Mouse (Mus musculus) limb, embryonic 14.5 days (tissue): Measurements from ENCODE around the gene Map3k4. TPM values are rescaled to one million over a fixed set of nuclear protein-coding genes. Genes with fewer than 3 reads are reported as not detected.
"Not testable (repeated sequence)": the region's sequence is repeated elsewhere in the genome, so short reads cannot be mapped to it uniquely, and the experiment has no call there.

Experiments
- ATAC-seq: fragments of 200-750 bp; cut with Nextera tagmentation; 2 replicates; pipeline ENCODE4 v1.8.0; 2017; ENCODE audit warnings: low read depth, moderate number of reproducible peaks, moderate TSS enrichment; ENCODE audit not compliant: low FRiP score
- DNase-seq: peaks from one replicate; pipeline ENCODE4 v3.0.0-alpha.2; 2015; ENCODE audit warnings: low spot score
- H3K27ac ChIP-seq: fragments of 300-500 bp; sonication (generic); replicated peaks from 2 replicates; pipeline ENCODE4 v1.5.1; 2014; ENCODE audit warnings: low read depth, mild to moderate bottlenecking, low read length, moderate library complexity, mixed read lengths
- H3K27me3 ChIP-seq: fragments of 300-500 bp; sonication (generic); 2 replicates; pipeline ENCODE4 v1.6.1; 2014; ENCODE audit warnings: low read length, mixed read lengths; ENCODE audit not compliant: control insufficient read depth, insufficient read depth
- H3K36me3 ChIP-seq: fragments of 300-500 bp; sonication (generic); 2 replicates; pipeline ENCODE4 v1.6.1; 2014; ENCODE audit warnings: mild to moderate bottlenecking, low read length, moderate library complexity, mixed read lengths; ENCODE audit not compliant: control insufficient read depth, insufficient read depth
- H3K4me1 ChIP-seq: fragments of 300-500 bp; sonication (generic); 2 replicates; pipeline ENCODE4 v1.6.1; 2014; ENCODE audit warnings: antibody characterized with exemption, low read length, mixed read lengths; ENCODE audit not compliant: control insufficient read depth, insufficient read depth
- H3K4me2 ChIP-seq: fragments of 300-500 bp; sonication (generic); replicated peaks from 2 replicates; pipeline ENCODE4 v1.6.1; 2014; ENCODE audit warnings: low read depth, mild to moderate bottlenecking, low read length, moderate library complexity; ENCODE audit not compliant: severe bottlenecking
- H3K4me3 ChIP-seq: fragments of 300-500 bp; sonication (generic); replicated peaks from 2 replicates; pipeline ENCODE4 v1.5.1; 2014; ENCODE audit warnings: low read length
- H3K9ac ChIP-seq: fragments of 300-500 bp; sonication (generic); 2 replicates; pipeline ENCODE4 v1.6.1; 2014; ENCODE audit warnings: mild to moderate bottlenecking, low read depth, low read length, moderate library complexity; ENCODE audit not compliant: severe bottlenecking
- H3K9me3 ChIP-seq: fragments of 300-500 bp; sonication (generic); 2 replicates; pipeline ENCODE4 v1.6.1; 2016; ENCODE audit warnings: low read length; ENCODE audit not compliant: control insufficient read depth
- POLR2A ChIP-seq: fragments of 200-500 bp; IDR thresholded peaks from 2 replicates; pipeline ENCODE4 v1.8.0; 2012; ENCODE audit warnings: inconsistent platforms, mild to moderate bottlenecking, moderate library complexity, borderline replicate concordance; ENCODE audit not compliant: insufficient read depth, insufficient read length; ENCODE audit errors: extremely low read depth
- WGBS: fragments of 180-500 bp; shearing (Covaris S2); extraction: QIAGEN DNeasy Blood & Tissue Kit; methylation state at CpG from one replicate; pipeline ENCODE4 v1.1.7; 2014; 5-methylcytosine and 5-hydroxymethylcytosine counted together
- polyA plus RNA-seq, 2 experiments: library from polyadenylated mRNA; depleted of rRNA in 1 of 2; stranded (reverse) in 1 of 2; unstranded in 1 of 2; fragments of >200 nt; fragmentation: Nextera tagmentation in 1 of 2; extraction: Ambion mirVana in 1 of 2; gene quantifications; 2 replicates each; pipeline versions ENCODE4 v1.2.1 to v1.2.3; 2012 to 2014

Map3k4 gene
- polyA plus RNA-seq, 2 experiments = 28.6 to 36.4 TPM

GRCm38 (mm10) chr17:12297292-12297691 lies 21.3 kb downstream of the Map3k4 start:
- DNase-seq (no peak), ATAC-seq (no peak)
- Histone ChIP-seq H3K36me3 (no peaks in the 10 kb centered on the region), H3K9me3 (no peaks in the 10 kb centered on the region), H3K27ac (no peak overlapping the region), H3K4me2 (no peak overlapping the region), H3K4me1 (peaks cover 40% of the 10 kb centered on the region), H3K4me3 (no peak overlapping the region), H3K9ac (no peak overlapping the region), H3K27me3 (no peaks in the 10 kb centered on the region)
- WGBS = 83% methylated on average over 7 of the region's 7 CpGs
- TF ChIP-seq POLR2A = no peak

- not testable (repeated sequence) for H3K4me3 ChIP-seq, H3K9ac ChIP-seq, H3K27me3 ChIP-seq, H3K36me3 ChIP-seq, ATAC-seq, H3K27ac ChIP-seq, H3K9me3 ChIP-seq, DNase-seq, H3K4me2 ChIP-seq
- 91% methylated on average over 5 of the region's 5 CpGs for whole genome bisulfite sequencing
- H3K4me1 ChIP-seq = peaks cover 40% of the 10 kb centered on the region
Measured at GRCm38 (mm10) chr17:12295926-12296325, 22.7 kb downstream of the Map3k4 start.

- no peak overlapping the region for H3K4me3 ChIP-seq
- H3K9ac ChIP-seq = no peak overlapping the region
- H3K4me2 ChIP-seq = no peak overlapping the region
- H3K36me3 ChIP-seq = no peaks in the 10 kb centered on the region
- H3K4me1 ChIP-seq = peaks cover 31% of the 10 kb centered on the region
- H3K27me3 ChIP-seq = no peaks in the 10 kb centered on the region
- ATAC-seq = no peak
- no peaks in the 10 kb centered on the region for H3K9me3 ChIP-seq
- TF ChIP-seq POLR2A = no peak
- no peak for DNase-seq
- WGBS = 67% methylated on average over 7 of the region's 7 CpGs
- H3K27ac ChIP-seq = 0 out of 2 replicates have a peak overlapping the region, but pooled peaks have one; percentile 22
Measured at GRCm38 (mm10) chr17:12294424-12294823, 24.2 kb downstream of the Map3k4 start.

- no peaks in the 10 kb centered on the region for H3K27me3 ChIP-seq
- H3K4me2 ChIP-seq = no peak overlapping the region
- no peak overlapping the region for H3K4me3 ChIP-seq
- ATAC-seq (no peak), DNase-seq (no peak)
- H3K4me1 ChIP-seq = peaks cover 31% of the 10 kb centered on the region
- no peak for TF ChIP-seq POLR2A
- peaks cover 3% of the 10 kb centered on the region; the same call in 1 of the 2 replicates for H3K36me3 ChIP-seq
- 65% methylated on average over 6 of the region's 6 CpGs for WGBS
- no peak overlapping the region for H3K27ac ChIP-seq
- H3K9ac ChIP-seq = no peak overlapping the region
- no peaks in the 10 kb centered on the region for H3K9me3 ChIP-seq
Measured at GRCm38 (mm10) chr17:12293571-12293970, 25.0 kb downstream of the Map3k4 start.

- TF ChIP-seq POLR2A = no peak
- ATAC-seq = no peak
- Histone ChIP-seq H3K4me3 (no peak overlapping the region), H3K9ac (no peak overlapping the region), H3K9me3 (no peaks in the 10 kb centered on the region), H3K27ac (no peak overlapping the region), H3K4me2 (no peak overlapping the region), H3K27me3 (no peaks in the 10 kb centered on the region), H3K4me1 (peaks cover 31% of the 10 kb centered on the region), H3K36me3 (peaks cover 4% of the 10 kb centered on the region; the same call in 1 of the 2 replicates)
- no peak for DNase-seq
- WGBS = 78% methylated on average over 8 of the region's 8 CpGs
Measured at GRCm38 (mm10) chr17:12292877-12293276, 25.7 kb downstream of the Map3k4 start.

- no peak overlapping the region for H3K4me3 ChIP-seq
- ATAC-seq (no peak), DNase-seq (no peak)
- H3K27me3 ChIP-seq = no peaks in the 10 kb centered on the region
- no peak overlapping the region for H3K27ac ChIP-seq
- peaks cover 31% of the 10 kb centered on the region for H3K4me1 ChIP-seq
- 60% methylated on average over 1 of the region's 1 CpGs for WGBS
- H3K4me2 ChIP-seq = no peak overlapping the region
- H3K9me3 ChIP-seq = no peaks in the 10 kb centered on the region
- peaks cover 4% of the 10 kb centered on the region; the same call in 1 of the 2 replicates for H3K36me3 ChIP-seq
- no peak overlapping the region for H3K9ac ChIP-seq
- TF ChIP-seq POLR2A = no peak
Measured at GRCm38 (mm10) chr17:12292356-12292755, 26.2 kb downstream of the Map3k4 start.
